Mouse (Mus musculus) neural tube, embryonic 15.5 days (tissue): Measurements from ENCODE around the gene Nsf. TPM values are rescaled to one million over a fixed set of nuclear protein-coding genes. Genes with fewer than 3 reads are reported as not detected.

Source experiments
- ATAC-seq: fragments of 200-750 bp; cut with Nextera tagmentation; 2 replicates; pipeline ENCODE4 v1.8.0; 2017; ENCODE audit warnings: mild to moderate bottlenecking, moderate TSS enrichment, moderate library complexity; ENCODE audit not compliant: low FRiP score
- H3K27ac ChIP-seq: fragments of 300-500 bp; sonication (generic); replicated peaks from 2 replicates; pipeline ENCODE4 v1.5.1; 2015; ENCODE audit warnings: mild to moderate bottlenecking, inconsistent platforms
- H3K27me3 ChIP-seq: fragments of 300-500 bp; sonication (generic); replicated peaks from 2 replicates; pipeline ENCODE4 v1.6.1; 2015; ENCODE audit warnings: inconsistent platforms
- H3K36me3 ChIP-seq: fragments of 300-500 bp; sonication (generic); 2 replicates; pipeline ENCODE4 v1.6.1; 2015; ENCODE audit warnings: inconsistent platforms
- H3K4me1 ChIP-seq: fragments of 300-500 bp; sonication (generic); 2 replicates; pipeline ENCODE4 v1.6.1; 2015; ENCODE audit warnings: inconsistent platforms
- H3K4me2 ChIP-seq: fragments of 300-500 bp; sonication (generic); 2 replicates; pipeline ENCODE4 v1.6.1; 2015; ENCODE audit warnings: inconsistent platforms, mild to moderate bottlenecking, moderate library complexity
- H3K4me3 ChIP-seq: fragments of 300-500 bp; sonication (generic); replicated peaks from 2 replicates; pipeline ENCODE4 v1.5.1; 2015; ENCODE audit warnings: mild to moderate bottlenecking, inconsistent platforms
- H3K9ac ChIP-seq: fragments of 300-500 bp; sonication (generic); replicated peaks from 2 replicates; pipeline ENCODE4 v1.6.1; 2015; ENCODE audit warnings: mild to moderate bottlenecking, inconsistent platforms
- H3K9me3 ChIP-seq: fragments of 300-500 bp; sonication (generic); replicated peaks from 2 replicates; pipeline ENCODE4 v1.6.1; 2016; ENCODE audit warnings: inconsistent platforms
- WGBS: fragments of 180-500 bp; shearing (Covaris S2); methylation state at CpG from one replicate; pipeline ENCODE4 v1.1.7; 2015; ENCODE audit warnings: mixed read lengths; 5-methylcytosine and 5-hydroxymethylcytosine counted together
- polyA plus RNA-seq: library from polyadenylated mRNA; unstranded; fragments of >200 nt; fragmentation: Nextera tagmentation; extraction: Ambion mirVana; gene quantifications from 2 replicates; pipeline ENCODE4 v1.2.1, GENCODE M21; 2015

Nsf gene
- polyA plus RNA-seq, 1 experiment from 2014 or later = 244 TPM

GRCm38 (mm10) chr11:103856641-103857040 lies 97.2 kb downstream of the Nsf start:
- Histone ChIP-seq H3K4me1 (peaks cover 11% of the 10 kb centered on the region), H3K4me3 (no peak overlapping the region), H3K27me3 (no peaks in the 10 kb centered on the region), H3K4me2 (no peak overlapping the region), H3K9ac (no peak overlapping the region), H3K36me3 (peaks cover 36% of the 10 kb centered on the region), H3K27ac (no peak overlapping the region), H3K9me3 (no peaks in the 10 kb centered on the region)
- no peak for ATAC-seq
- WGBS = 93% methylated on average over 7 of the region's 7 CpGs

GRCm38 (mm10) chr11:103854294-103854693 lies 99.6 kb downstream of the Nsf start:
- Histone ChIP-seq H3K27ac (0 out of 2 replicates have a peak overlapping the region, but pooled peaks have one; percentile 33), H3K36me3 (peaks cover 23% of the 10 kb centered on the region), H3K4me3 (no peak overlapping the region), H3K9ac (no peak overlapping the region), H3K4me1 (peaks cover 11% of the 10 kb centered on the region), H3K27me3 (no peaks in the 10 kb centered on the region), H3K9me3 (no peaks in the 10 kb centered on the region), H3K4me2 (no peak overlapping the region)
- no peak for ATAC-seq
- 20% methylated on average over 9 of the region's 9 CpGs for WGBS

GRCm38 (mm10) chr11:103853284-103853920 lies 100.5 kb downstream of the Nsf start:
- Histone ChIP-seq H3K4me2 (no peak overlapping the region), H3K27me3 (no peaks in the 10 kb centered on the region), H3K36me3 (peaks cover 21% of the 10 kb centered on the region), H3K9ac (0 out of 2 replicates have a peak overlapping the region, but pooled peaks have one; percentile 1), H3K4me1 (peaks cover 11% of the 10 kb centered on the region), H3K27ac (no peak overlapping the region), H3K4me3 (no peak overlapping the region), H3K9me3 (no peaks in the 10 kb centered on the region)
- WGBS = 36% methylated on average over 10 of the region's 10 CpGs
- ATAC-seq = no peak

GRCm38 (mm10) chr11:103852590-103853283 lies 101.1 kb downstream of the Nsf start:
- Histone ChIP-seq H3K9me3 (no peaks in the 10 kb centered on the region), H3K36me3 (peaks cover 16% of the 10 kb centered on the region), H3K9ac (no peak overlapping the region), H3K4me3 (no peak overlapping the region), H3K27me3 (no peaks in the 10 kb centered on the region), H3K27ac (no peak overlapping the region), H3K4me2 (no peak overlapping the region), H3K4me1 (peaks cover 11% of the 10 kb centered on the region)
- whole genome bisulfite sequencing = 44% methylated on average over 16 of the region's 16 CpGs
- no peak for ATAC-seq

GRCm38 (mm10) chr11:103848287-103848686 lies 105.6 kb downstream of the Nsf start:
- WGBS = 91% methylated on average over 11 of the region's 11 CpGs
- Histone ChIP-seq H3K4me3 (no peak overlapping the region), H3K4me1 (peaks cover 3% of the 10 kb centered on the region), H3K9ac (no peak overlapping the region), H3K9me3 (no peaks in the 10 kb centered on the region), H3K27ac (no peak overlapping the region), H3K27me3 (no peaks in the 10 kb centered on the region), H3K4me2 (no peak overlapping the region), H3K36me3 (peaks cover 12% of the 10 kb centered on the region)
- no peak for ATAC-seq

- 7% methylated on average over 11 of the region's 11 CpGs for WGBS
- Histone ChIP-seq H3K4me1 (peaks cover 17% of the 10 kb centered on the region), H3K27ac (peak overlapping the region; percentile 34; the same call in 1 of the 2 replicates), H3K4me2 (peak overlapping the region; percentile 29), H3K36me3 (peaks cover 10% of the 10 kb centered on the region), H3K9ac (no peak overlapping the region), H3K9me3 (no peaks in the 10 kb centered on the region), H3K4me3 (no peak overlapping the region), H3K27me3 (no peaks in the 10 kb centered on the region)
- peak; percentile 76 for ATAC-seq
Measured at GRCm38 (mm10) chr11:103840834-103841233, 113.0 kb downstream of the Nsf start.

GRCm38 (mm10) chr11:103838955-103839354 lies 114.9 kb downstream of the Nsf start:
- Histone ChIP-seq H3K4me2 (no peak overlapping the region), H3K27ac (no peak overlapping the region), H3K9me3 (no peaks in the 10 kb centered on the region), H3K36me3 (peaks cover 9% of the 10 kb centered on the region; the same call in 1 of the 2 replicates), H3K4me1 (peaks cover 17% of the 10 kb centered on the region), H3K9ac (no peak overlapping the region), H3K4me3 (no peak overlapping the region), H3K27me3 (no peaks in the 10 kb centered on the region)
- no peak for ATAC-seq
- WGBS = 85% methylated on average over 2 of the region's 2 CpGs

GRCm38 (mm10) chr11:103832331-103832730 lies 121.5 kb downstream of the Nsf start:
- peaks cover 7% of the 10 kb centered on the region for H3K36me3 ChIP-seq
- H3K27ac ChIP-seq = no peak overlapping the region
- no peaks in the 10 kb centered on the region for H3K27me3 ChIP-seq
- no peak overlapping the region for H3K9ac ChIP-seq
- no peaks in the 10 kb centered on the region for H3K9me3 ChIP-seq
- no peak overlapping the region for H3K4me3 ChIP-seq
- ATAC-seq = no peak
- WGBS = 86% methylated on average over 4 of the region's 4 CpGs
- no peaks in the 10 kb centered on the region for H3K4me1 ChIP-seq
- no peak overlapping the region for H3K4me2 ChIP-seq

- ATAC-seq = no peak
- Histone ChIP-seq H3K36me3 (peaks cover 10% of the 10 kb centered on the region), H3K9ac (no peak overlapping the region), H3K27ac (no peak overlapping the region), H3K4me1 (no peaks in the 10 kb centered on the region), H3K4me2 (no peak overlapping the region), H3K4me3 (no peak overlapping the region), H3K27me3 (no peaks in the 10 kb centered on the region), H3K9me3 (no peaks in the 10 kb centered on the region)
- WGBS = 86% methylated on average over 3 of the region's 3 CpGs
Measured at GRCm38 (mm10) chr11:103831766-103832165, 122.1 kb downstream of the Nsf start.

GRCm38 (mm10) chr11:103830476-103830875 lies 123.4 kb downstream of the Nsf start:
- no peak overlapping the region for H3K27ac ChIP-seq
- no peak overlapping the region for H3K4me3 ChIP-seq
- H3K4me1 ChIP-seq = no peaks in the 10 kb centered on the region
- H3K27me3 ChIP-seq = no peaks in the 10 kb centered on the region
- H3K4me2 ChIP-seq = no peak overlapping the region
- 93% methylated on average over 9 of the region's 9 CpGs for WGBS
- ATAC-seq = no peak
- H3K36me3 ChIP-seq = peaks cover 18% of the 10 kb centered on the region
- no peak overlapping the region for H3K9ac ChIP-seq
- no peaks in the 10 kb centered on the region for H3K9me3 ChIP-seq

GRCm38 (mm10) chr11:103829956-103830355 lies 123.9 kb downstream of the Nsf start:
- Histone ChIP-seq H3K4me1 (no peaks in the 10 kb centered on the region), H3K9ac (no peak overlapping the region), H3K9me3 (no peaks in the 10 kb centered on the region), H3K4me2 (no peak overlapping the region), H3K27ac (no peak overlapping the region), H3K36me3 (peaks cover 24% of the 10 kb centered on the region), H3K27me3 (no peaks in the 10 kb centered on the region), H3K4me3 (no peak overlapping the region)
- WGBS = 65% methylated on average over 4 of the region's 4 CpGs
- no peak for ATAC-seq

- no peaks in the 10 kb centered on the region for H3K27me3 ChIP-seq
- 87% methylated on average over 7 of the region's 7 CpGs for WGBS
- no peak overlapping the region for H3K9ac ChIP-seq
- H3K4me3 ChIP-seq = no peak overlapping the region
- peaks cover 32% of the 10 kb centered on the region for H3K36me3 ChIP-seq
- no peak overlapping the region for H3K4me2 ChIP-seq
- H3K9me3 ChIP-seq = no peaks in the 10 kb centered on the region
- H3K27ac ChIP-seq = no peak overlapping the region
- H3K4me1 ChIP-seq = no peaks in the 10 kb centered on the region
- ATAC-seq = no peak
Measured at GRCm38 (mm10) chr11:103828866-103829265, 125.0 kb downstream of the Nsf start.
